Mouse (Mus musculus) CD4-positive, CD25-positive, alpha-beta regulatory T cell (primary cell): ENCODE measurements around the gene Trim12c. TPM values are rescaled to one million over a fixed set of nuclear protein-coding genes. Genes with fewer than 3 reads are reported as not detected.

Source experiments
- polyA plus RNA-seq: library from polyadenylated mRNA; unstranded; fragments of 100-300 nt; shearing (Covaris generic); gene quantifications from one replicate; pipeline ENCODE4 v1.2.1, GENCODE M21; 2017

The Trim12c gene
- 26.2 TPM for polyA plus RNA-seq

GRCm38 (mm10) chr7:104352717-104353599, at the start of gene Trim12c:
Gene Trim12c, minus strand, starts transcription at chr7:104353362.

GRCm38 (mm10) chr7:104400698-104401097, 47.5 kb upstream of the Trim12c start, which contains the start of gene Trim30c:
Gene Trim30c, minus strand, starts transcription at chr7:104400837.

GRCm38 (mm10) chr7:104369736-104370414, 16.7 kb upstream of the Trim12c start, which contains the start of gene Trim30b:
Gene Trim30b, minus strand, starts transcription at chr7:104369884.

GRCm38 (mm10) chr7:104329171-104329570, 24.0 kb downstream of the Trim12c start, which contains the start of gene Trim34b:
Gene Trim34b, plus strand, starts transcription at chr7:104329471.

GRCm38 (mm10) chr7:104315369-104316080, 37.6 kb downstream of the Trim12c start, which contains the start of gene Trim12a:
Gene Trim12a, minus strand, starts transcription at chr7:104315466.

Other genes starting within 250 kb of the Trim12c start
- not detected for gene Olfr646, start 248.5 kb downstream of the Trim12c start, polyA plus RNA-seq
- gene Ubqln5, start 223.5 kb downstream of the Trim12c start, polyA plus RNA-seq, result not detected
- not detected for gene Olfr643, start 216.0 kb downstream of the Trim12c start, polyA plus RNA-seq
- gene Ubqln3, start 210.1 kb downstream of the Trim12c start, polyA plus RNA-seq, result not detected
- gene Ubqlnl, start 202.8 kb downstream of the Trim12c start, polyA plus RNA-seq, result not detected
- not detected for gene Olfm5, start 188.5 kb downstream of the Trim12c start, polyA plus RNA-seq
- 0.17 TPM for gene Olfr648, start 170.0 kb downstream of the Trim12c start, polyA plus RNA-seq
- not detected for gene Olfr649, start 157.4 kb downstream of the Trim12c start, polyA plus RNA-seq
- gene Trim6, start 134.6 kb downstream of the Trim12c start, polyA plus RNA-seq, result 1.9 TPM
- 46.0 TPM for gene Trim34a, start 108.9 kb downstream of the Trim12c start, polyA plus RNA-seq
- 37.0 TPM for gene Trim5, start 65.3 kb downstream of the Trim12c start, polyA plus RNA-seq
- gene Trim12a, start 37.9 kb downstream of the Trim12c start, polyA plus RNA-seq, result 153 TPM
- gene Trim34b, start 23.9 kb downstream of the Trim12c start, polyA plus RNA-seq, result 1.8 TPM
- 1.3 TPM for gene Trim30b, start 16.5 kb upstream of the Trim12c start, polyA plus RNA-seq
- gene Trim30c, start 47.5 kb upstream of the Trim12c start, polyA plus RNA-seq, result 0.72 TPM
- 62.1 TPM for gene Trim30a, start 111.8 kb upstream of the Trim12c start, polyA plus RNA-seq
- gene Trim30d, start 154.5 kb upstream of the Trim12c start, polyA plus RNA-seq, result 17.5 TPM
- not detected for gene Olfr651, start 196.8 kb upstream of the Trim12c start, polyA plus RNA-seq
- 0.12 TPM for gene Olfr652, start 207.5 kb upstream of the Trim12c start, polyA plus RNA-seq
- not detected for gene Olfr653, start 224.0 kb upstream of the Trim12c start, polyA plus RNA-seq
- not detected for gene Olfr654, start 233.7 kb upstream of the Trim12c start, polyA plus RNA-seq
- not detected for gene Olfr655, start 248.4 kb upstream of the Trim12c start, polyA plus RNA-seq